Mouse (Mus musculus) layer of hippocampus, adult 11-12 months (tissue): ENCODE results near the gene Tmem86b.

Experiments used
- DNase-seq: peaks from one replicate; pipeline ENCODE4 v3.0.0; 2022; ENCODE audit warnings: low spot score

Tmem86b gene

DNA sequence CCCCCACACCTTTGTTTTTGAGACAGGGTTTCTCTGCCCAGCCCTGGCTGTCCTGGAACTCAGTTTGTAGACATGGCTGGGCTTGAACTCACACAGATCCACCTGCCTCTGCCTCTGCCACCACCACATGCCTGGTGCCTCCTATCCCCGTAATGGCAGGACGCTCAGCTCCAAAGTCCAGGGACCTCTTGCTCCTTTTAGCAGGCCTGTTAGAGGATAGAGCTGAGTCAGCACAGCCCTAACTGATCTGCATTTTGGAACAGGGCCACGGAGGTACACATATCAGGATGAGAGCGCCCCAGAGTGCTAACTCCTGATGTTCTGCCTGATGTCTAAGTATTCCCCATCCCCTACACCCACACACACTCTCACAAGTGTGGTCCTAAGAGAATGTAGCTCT, at the start of gene Tmem86b:
Gene Tmem86b (minus strand): TSS at position 392 of the 400 bp plus-strand sequence.
- DNase-seq = no peak

DNA sequence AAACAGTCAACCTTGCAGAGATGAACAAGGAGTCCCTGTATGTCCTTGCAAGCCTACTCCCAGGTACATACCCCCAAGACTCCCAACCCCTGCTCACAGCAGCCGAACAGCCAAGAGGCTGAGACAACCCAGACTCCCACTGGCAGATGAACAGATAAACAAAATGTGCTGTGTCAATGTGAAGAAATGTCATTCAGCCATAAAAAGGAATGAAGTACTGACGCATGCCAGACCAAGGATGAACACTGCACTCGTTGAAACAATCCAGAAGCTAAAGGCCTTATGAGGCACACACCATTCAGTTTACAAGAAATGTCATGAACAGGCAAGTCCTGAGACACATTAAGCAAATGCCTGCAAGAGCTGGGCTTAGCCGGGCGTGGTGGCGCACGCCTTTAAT, 44.0 kb upstream of the Tmem86b start:
- no peak for DNase-seq

DNA sequence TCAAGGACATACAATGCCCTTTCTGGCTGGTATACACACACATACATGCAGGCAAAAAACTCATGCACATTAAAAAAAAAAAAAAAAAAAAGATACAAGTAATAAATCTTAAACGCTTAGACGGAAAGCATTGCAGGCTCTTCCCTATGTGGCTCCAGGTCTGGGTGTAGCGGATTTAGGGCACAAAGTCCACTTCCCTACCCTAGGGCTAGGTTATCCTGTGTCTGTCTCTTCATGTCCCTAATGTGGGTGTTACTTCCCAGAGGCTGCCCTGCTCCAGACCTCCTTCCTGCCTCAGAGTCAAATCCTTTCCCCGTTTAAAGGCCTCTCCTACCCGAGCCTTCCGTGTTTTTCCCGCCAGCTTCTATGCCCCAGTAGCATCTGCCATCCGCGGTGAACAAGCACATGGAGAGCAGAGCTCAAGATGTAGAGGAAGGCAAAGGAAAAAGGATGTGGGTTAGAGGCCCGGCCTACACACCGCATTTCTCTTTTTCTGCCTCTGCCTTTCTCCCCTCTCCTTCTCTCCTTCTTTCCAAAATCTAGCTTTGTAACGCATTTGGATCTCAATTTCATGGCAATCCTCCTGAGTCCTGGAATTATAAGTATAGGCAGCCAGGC, 43.0 kb upstream of the Tmem86b start:
- no peak for DNase-seq

DNA sequence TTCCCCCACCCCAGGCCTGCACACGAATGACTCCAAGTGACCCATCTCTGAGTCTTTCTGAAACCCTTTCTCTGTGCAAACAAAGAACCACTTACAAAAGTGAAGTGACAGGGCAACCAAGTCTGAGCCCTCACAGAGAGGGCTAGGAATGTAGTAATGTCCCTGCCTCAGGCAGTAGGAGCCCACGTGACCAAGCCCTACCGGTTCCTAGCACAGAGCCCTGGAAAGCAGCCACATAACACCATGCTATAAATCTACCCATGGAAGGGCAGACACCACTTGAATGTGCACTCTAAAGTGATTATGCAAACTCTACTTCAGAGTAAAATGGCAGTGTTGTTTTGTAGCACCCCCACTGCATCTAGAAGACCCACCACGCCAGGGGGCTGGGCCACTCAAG, 40.7 kb upstream of the Tmem86b start:
- no peak for DNase-seq

DNA sequence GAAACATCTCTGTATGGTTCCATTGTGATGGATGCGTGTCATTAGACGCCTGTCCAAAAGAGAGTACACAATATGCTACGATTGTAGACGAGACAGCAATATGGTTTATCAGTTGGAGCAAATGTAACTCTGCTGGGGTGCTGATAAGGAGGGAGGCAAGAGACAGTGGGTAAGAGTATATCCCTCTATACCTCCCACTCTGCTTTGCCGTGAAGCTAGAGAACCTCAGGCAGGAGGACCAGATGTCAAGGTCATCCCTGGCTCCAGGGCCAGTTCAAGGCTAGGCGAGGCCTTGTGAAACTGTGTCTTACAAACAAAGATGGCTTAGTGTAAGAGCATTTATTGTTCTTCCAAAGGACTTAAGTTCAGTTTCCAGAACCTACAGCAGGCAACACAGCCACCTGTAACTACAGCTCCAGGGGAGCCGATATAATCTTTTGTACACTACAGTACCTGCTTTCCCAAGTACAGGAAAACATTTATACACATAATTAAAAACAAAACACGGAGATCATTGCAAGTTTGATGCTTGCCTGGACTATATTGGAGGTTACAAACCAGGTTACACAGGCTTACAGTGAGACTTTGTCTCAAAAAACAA, 39.5 kb upstream of the Tmem86b start:
- no peak for DNase-seq

DNA sequence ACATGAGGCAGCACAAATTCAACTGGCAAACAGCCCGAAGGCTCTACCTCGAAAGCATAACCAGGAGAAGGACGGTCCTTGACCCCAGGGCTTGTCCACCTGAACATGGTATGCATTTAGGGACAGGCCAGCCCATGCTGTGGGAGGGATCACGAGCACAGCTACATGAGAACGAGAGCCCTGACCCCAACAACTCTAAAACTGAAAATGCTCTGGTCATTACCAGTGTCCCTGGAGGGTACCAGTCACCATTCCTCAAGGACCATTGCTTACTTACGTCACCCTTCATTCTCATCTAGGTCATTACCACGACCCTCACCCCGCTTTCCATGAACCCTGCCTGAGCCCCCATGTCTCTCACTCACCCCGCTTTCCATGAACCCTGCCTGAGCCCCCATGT, 37.9 kb upstream of the Tmem86b start:
- no peak for DNase-seq

DNA sequence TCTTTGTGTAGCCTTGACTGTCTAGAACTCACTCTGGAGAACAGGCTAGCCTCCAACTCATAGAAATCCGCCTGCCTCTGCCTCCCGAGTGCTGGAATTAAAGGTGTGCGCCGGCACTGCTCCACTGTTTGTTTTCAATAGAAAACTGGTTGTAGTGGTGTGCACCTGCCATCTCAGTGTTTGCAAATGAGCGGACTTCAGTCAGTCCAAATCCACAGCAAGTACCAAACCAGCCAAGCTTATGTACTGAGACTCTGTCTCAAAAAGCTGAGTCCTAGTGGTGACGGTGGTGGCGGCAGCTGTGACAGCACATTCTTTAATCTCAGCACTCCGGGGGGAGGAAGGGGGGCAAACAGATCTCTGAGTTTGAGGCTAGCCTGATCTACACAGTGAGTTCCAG, 37.3 kb upstream of the Tmem86b start:
- no peak for DNase-seq

DNA sequence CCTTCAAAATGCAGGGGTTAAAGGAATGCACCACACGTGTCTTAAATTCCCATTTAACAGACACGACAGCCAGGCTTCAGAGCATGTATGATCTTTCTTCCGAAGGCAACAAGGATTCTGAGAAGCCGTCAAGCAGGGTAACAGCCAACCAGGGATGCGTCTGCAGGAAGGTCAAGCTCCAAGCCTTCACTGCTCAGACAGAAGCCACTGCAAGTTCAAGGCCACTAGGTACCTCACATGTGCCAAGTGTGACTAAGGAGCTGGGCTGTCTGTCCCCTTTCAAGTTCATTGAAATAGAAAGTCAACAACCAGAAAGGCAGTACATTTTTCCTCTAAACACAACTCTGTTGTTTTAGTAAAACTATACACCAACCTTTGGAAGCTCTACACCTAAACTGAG, 35.6 kb upstream of the Tmem86b start:
- no peak for DNase-seq

DNA sequence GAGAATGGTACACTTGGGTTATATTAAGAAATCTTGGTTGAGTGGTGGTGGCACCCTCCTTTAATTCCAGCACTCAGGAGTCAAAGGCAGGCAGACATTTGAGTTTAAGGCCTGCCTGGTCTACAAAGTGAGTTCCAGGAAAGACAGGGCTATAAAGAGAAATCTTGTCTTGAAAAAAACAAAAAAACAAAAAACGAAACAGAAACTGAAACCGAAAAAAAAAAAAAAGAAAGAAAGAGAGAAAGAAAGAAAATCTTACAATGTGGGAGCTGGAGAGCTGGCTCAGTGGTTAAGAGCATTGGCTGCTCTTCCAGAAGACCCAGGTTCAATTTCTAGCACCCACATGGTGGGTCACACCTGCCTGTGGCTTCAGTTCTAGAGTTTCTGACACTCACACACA, 32.5 kb upstream of the Tmem86b start:
- no peak for DNase-seq

DNA sequence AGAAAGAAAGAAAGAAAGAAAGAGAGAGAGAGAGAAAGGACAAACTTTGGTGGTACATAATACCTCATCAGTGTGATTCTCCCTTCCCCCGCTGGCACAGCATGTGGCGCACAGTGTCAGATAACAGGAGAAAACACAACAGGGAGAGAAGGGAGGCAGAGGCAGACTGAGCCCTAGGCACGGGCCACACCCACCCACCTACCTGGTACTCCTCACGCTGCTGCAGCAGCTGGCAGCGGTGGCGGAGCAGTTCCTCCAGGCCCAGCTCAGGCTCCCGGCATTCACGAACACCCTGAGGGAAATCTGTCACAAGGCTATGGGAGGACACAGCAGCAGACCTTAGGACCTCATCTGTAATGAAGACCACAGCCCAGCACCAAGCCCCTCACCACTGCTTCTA, 32.0 kb upstream of the Tmem86b start:
- DNase-seq = no peak

DNA sequence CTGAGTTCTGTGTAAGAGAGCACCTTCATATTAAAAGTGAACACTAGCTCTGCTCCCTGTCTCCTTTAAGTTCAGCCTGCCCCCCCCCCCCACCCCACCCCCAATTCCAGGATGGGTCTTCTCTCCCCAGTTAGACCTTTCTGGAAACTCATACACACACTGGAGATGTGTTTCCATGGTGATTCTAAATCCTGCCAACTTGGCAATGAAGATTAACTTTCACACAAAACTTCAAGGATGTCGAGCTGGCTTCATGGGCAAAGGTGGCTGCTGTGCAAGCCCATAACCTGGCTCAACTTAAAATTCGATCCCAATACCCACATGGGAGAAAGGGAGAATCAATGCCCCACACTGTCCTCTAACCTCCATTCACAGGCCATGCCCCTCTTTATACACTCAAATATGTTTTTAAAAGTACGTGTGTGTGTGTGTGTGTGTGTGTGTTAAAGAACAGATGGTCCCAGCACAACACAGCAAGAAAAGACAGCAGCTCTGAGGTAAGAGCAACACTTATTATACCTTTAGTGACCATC, 28.8 kb upstream of the Tmem86b start:
- no peak for DNase-seq

DNA sequence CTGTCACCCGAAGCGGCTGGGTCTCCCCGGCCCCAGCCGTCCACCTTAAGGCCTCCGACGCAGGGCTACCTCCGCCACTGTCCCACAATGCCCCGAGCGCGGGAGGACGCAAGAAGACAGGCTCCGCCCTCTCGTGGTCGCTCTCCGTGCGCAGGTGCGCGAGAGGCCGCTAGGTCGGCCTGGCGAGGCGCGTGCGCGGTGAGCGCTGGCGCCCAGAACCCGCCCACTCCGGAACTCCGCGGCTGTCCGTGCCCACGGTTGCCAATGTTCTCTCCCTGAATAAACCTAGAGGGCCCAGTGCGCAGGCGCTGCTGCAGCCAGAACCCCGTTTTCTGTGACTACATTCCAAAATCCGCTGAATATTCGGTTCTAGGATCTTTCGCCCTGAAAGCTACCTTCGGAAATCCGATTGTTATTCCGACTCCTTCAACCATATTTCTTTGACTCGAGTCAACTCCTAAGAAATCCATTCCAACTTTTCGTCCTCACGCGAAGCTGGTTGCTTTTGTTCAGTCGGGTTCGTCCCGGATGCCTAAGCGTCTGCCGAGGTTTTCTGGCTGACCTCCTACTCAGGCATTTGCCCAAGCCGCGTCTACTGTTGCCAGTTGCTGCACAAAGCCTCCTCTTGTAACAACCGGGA, 27.8 kb upstream of the Tmem86b start, which contains the start of gene Ppp6r1:
Gene Ppp6r1 (minus strand): TSS at position 108 of the 640 bp plus-strand sequence.
- peak; percentile 98 for DNase-seq

DNA sequence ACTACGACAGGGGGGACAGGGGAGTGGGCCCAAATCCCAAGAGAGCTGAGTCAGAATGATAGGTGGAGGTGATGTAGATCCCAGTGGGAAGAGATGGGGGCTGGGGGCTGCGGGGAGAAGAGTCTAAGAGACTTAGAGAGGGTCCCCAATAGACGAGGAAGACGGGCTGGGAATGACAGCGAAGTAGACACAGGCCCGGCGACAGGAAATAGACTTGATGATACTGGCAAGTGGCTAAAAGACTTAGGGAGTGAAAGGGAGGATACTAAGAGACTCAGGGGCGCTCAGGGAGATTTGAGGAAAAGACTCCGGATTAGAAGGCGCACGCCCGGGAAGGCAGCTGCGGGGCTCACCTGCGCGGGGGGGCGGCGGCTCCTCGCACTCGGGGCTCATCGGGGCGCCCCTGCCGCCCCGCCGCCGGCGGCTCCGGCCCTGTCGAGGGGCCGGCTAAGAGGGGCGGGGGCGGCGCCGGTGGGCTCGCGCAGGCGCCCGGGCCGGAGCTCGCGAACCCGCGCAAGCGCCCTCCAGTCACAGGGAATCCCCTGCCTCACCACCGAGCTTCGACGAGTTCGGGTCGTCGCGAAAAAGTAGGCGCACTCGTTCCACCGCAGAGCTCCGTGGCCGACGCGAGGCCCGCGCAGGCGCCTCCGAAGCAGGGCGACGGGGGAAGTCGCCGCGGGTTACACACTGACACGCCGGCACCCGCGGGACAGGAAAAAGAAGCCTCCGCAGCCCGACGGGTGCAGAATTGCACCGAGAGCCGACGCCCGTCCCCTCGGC, 27.1 kb upstream of the Tmem86b start:
- no peak for DNase-seq

DNA sequence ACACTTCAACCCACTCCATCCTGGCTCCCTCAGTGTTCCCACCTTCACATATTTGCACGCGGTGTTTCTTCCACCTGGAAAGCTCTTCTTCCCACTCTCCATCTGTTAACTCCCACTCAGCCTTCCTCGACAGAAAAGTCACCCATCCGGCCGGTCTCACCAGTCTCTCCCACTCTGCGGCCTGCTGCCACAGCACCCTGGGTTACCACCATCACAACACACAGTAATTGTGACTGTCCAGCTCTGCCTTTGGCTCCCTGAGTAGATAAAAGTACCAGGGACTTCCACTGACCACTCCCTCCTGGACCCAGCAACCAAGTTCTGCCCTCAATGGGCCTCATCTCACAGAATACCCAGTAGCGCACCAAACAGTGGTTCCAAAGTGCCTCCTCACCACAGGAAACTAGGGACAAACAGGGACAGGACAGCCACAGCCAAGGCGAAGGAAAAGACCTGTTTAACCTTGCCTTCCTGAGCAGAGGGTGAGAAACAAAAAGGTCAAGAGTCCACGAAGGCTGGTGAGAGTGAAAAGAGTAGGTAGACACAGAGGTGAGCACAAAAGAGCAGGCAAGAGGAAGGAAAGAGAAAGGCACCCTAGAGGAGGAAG, 26.4 kb upstream of the Tmem86b start:
- DNase-seq = no peak

DNA sequence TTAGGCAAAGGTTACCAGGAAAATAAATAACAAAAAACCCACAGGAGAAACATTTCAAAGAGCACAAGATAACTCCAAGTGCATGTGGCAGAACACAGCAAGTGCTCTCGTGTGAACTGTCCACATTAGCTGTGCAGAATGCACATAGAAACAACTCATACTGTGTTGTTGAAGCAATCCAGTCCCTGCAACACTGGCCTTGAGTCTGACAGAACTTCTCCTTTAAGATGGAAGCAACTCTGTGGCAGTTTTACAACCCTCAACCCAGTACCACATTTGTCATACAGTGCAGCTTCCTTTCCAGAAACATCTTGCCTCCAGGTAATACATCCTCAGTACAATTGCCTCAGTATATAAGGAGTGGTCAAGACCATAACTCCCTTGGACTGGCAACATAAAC, 25.6 kb upstream of the Tmem86b start:
- DNase-seq = no peak

DNA sequence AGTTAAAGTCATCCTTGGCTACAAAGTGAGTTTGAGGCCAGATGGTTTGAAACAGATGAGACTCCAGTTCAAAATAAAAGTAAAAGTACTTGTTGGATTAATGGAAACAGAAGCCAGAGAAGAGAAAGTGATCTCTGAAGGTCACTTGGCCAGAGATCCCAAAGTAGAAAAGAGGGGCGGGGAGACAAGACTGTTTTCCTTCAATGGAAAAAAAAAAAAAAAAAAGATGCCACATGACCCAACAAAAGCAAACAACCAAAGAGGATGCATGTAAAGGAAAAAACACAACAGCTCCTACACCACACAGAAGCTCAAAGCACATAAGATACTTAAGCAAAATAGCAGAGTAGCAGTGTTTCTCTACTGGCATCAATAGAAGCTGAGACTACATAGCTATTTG, 24.7 kb upstream of the Tmem86b start:
- no peak for DNase-seq

DNA sequence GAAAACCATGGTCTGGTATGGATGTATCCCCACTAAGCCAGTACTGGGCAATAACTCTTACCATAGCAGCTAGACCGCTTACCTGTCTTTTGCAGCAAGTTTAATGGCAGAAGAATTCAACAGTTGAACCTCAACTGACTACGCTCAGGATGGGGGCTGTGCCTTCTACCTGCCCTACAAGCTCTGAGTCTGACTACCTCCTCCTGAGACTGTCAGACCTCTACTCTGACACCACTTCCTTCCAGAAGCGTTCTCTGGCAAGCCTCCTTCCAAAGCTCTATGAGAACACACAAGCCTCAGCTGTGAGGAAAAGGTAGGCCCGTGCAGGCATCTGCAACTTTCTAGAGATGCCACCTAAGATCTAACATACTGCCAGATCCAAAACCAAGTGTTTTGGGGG, 24.2 kb upstream of the Tmem86b start:
- DNase-seq = no peak

DNA sequence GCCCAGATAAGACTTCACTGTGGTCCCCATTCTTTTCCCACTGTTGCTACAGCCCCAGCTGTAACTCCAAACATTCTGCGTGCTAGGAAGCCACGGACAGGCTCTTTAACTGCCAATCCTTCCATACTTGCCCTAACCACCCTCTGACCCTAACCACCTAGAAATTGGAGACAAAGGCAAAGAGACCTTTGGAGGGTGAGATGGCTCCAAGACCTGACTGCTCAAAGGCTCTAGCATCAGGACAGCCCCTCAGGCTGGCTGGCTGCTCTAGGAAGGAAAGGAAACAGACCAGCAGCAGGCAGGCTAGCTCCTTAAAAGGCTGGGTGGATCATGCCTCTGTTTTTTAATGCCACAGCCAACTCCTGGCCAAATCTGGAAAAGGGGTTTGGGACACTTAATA, 23.0 kb upstream of the Tmem86b start:
- DNase-seq = no peak

DNA sequence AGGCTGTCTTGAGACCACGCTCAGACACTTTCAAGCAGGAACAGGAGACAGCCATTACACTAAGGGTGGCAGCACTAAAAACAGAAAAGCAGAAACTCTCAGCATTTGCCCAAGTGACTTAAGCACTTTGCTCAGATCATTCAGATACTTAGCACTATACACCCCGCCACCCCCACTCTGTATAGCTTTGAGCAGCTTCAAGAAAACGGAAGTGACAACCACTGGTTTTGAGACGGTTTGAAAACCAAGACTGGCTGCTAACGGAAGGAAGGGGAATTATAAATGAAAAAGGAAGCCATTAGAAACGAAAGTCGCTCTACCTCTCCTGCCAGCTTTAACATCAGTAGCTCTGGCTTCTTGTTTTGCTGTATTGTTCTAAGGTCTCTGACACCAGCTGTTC, 22.6 kb upstream of the Tmem86b start:
- peak; percentile 65 for DNase-seq

DNA sequence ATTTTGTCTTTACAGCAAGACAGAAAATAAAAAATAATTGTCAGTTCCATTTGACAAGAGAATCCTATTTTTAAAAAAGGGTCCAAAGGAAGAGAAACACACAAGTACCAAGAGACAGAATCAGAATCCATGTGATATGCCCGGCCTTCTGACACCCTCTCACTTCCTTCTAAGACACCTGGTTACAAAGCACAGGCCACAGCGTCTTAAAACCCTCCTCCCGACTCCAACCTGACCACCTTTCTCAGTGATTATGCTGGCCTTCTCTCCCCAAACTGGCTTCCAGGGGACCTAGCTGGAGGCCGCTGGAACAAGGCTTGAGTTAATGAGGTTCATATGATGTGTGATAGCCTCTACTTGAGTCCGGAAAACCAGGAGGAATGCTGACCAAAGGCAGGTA, 22.1 kb upstream of the Tmem86b start:
- no peak for DNase-seq

DNA sequence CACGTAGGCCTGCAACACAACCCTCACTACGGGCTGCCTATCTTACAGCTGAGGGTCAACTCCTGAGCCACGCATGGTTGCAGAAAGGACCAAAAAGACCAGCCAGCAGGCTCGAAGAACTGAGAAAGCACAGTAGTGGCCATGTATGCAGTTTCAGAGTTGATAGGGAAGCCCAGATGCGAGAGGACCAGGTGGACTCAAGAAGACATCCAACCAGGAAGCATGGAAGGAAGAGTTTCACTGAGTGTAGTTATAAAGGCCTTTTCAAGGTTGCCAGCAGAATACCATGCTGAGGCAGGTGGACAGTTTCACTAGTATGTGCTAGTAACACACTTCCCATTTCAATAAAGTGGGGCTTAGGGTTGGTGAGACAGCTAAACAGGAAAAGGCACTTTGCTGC, 21.5 kb upstream of the Tmem86b start:
- DNase-seq = no peak

DNA sequence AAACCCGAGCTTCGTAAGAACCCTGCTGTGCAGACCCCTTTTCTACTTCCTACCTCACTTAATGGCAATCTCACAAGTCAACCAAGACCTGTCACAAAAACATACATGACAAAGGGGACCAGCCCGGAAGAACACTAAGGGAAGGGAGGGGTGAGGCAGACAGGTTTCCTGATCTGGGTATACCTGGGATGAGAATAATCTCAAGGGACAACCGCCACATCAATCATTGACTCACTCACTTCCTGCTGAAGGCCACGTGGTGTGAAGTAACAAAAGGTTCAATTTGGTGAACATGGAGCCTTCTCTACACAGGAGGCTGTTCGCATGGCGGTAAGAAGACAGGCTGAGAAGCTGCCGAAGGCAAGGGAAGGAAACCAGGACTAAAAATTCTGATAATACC, 20.4 kb upstream of the Tmem86b start:
- DNase-seq = no peak
